ENCODE assay signal across 12 mouse cellular contexts in genomic region chr17:26363853-26364532, GRCm38 (mm10). TPM values are rescaled to one million over a fixed set of nuclear protein-coding genes. Genes with fewer than 3 reads are reported as not detected.
DNase-seq lines count a peak whose midpoint lies in the region; ATAC-seq lines count a peak whose summit lies in the region.
"Had no signal": no experiment of that assay in that cellular context is flagged by ENCODE, and none has a peak within 500 bp of the region (broad histone marks: within the 10 kb centered on the region; RNA-seq: fewer than 3 reads in every experiment).

No protein-coding gene starts in this region.

- H3K27ac ChIP-seq in hindbrain, embryonic 10.5 days = peak overlapping the region; percentile 81
- H3K27ac ChIP-seq in hindbrain, embryonic 16.5 days (ENCODE audit: low read depth, low read length) = no peak overlapping the region; the same call in none of the 2 replicates
- peak overlapping the region; percentile 64 for H3K27ac ChIP-seq in hindbrain, embryonic 12.5 days
- H3K27ac ChIP-seq in stomach, embryonic 14.5 days (ENCODE audit: low read length) = peak overlapping the region; percentile 52; the same call in 1 of the 2 replicates
- H3K27ac ChIP-seq: midbrain, embryonic 12.5 days had no signal

- H3K4me2 ChIP-seq in hindbrain, embryonic 16.5 days (ENCODE audit: low read length) = no peak overlapping the region
- H3K4me2 ChIP-seq in hindbrain, embryonic 12.5 days (replicated peaks) = no peak overlapping the region
- H3K4me2 ChIP-seq in stomach, embryonic 14.5 days (replicated peaks; ENCODE audit: low read depth, low read length) = no peak overlapping the region
- H3K4me2 ChIP-seq: midbrain, embryonic 12.5 days had no signal

- intact Hi-C loops in gastrocnemius, postnatal 14 days (cut with DNase I; ENCODE audit: low total_unique reads) = no loop called here

- WGBS in hindbrain, embryonic 10.5 days = 59% methylated on average over 5 of the region's 5 CpGs
- 44% methylated on average over 5 of the region's 5 CpGs for WGBS in hindbrain, embryonic 16.5 days
- WGBS in hindbrain, embryonic 12.5 days = 51% methylated on average over 5 of the region's 5 CpGs
- 59% methylated on average over 5 of the region's 5 CpGs for WGBS in stomach, embryonic 14.5 days

- DNase-seq in cerebellum, postnatal 10 days = peak; percentile 58
- no peak for DNase-seq in cerebellum, adult 9-11 months
- no peak for DNase-seq in hindbrain, embryonic 10.5 days (ENCODE audit: low spot score)
- DNase-seq in kidney, adult 18-20 months = no peak
- DNase-seq in gastrocnemius, postnatal 14 days = no peak
- DNase-seq: kidney, postnatal 36 days; thymus, adult 2 months had no signal

- H3K4me1 ChIP-seq in hindbrain, embryonic 10.5 days (replicated peaks) = peaks cover 46% of the 10 kb centered on the region
- H3K4me1 ChIP-seq in hindbrain, embryonic 16.5 days (ENCODE audit: control insufficient read depth, insufficient read depth, low read depth, low read length) = peaks cover 20% of the 10 kb centered on the region
- peaks cover 33% of the 10 kb centered on the region for H3K4me1 ChIP-seq in hindbrain, embryonic 12.5 days
- H3K4me1 ChIP-seq in stomach, embryonic 14.5 days (ENCODE audit: control insufficient read depth, insufficient read depth, low read length) = peaks cover 61% of the 10 kb centered on the region

- H3K36me3 ChIP-seq in hindbrain, embryonic 10.5 days = no peaks in the 10 kb centered on the region
- H3K36me3 ChIP-seq in hindbrain, embryonic 16.5 days (ENCODE audit: control insufficient read depth, insufficient read depth, low read length) = no peaks in the 10 kb centered on the region
- H3K36me3 ChIP-seq in hindbrain, embryonic 12.5 days = no peaks in the 10 kb centered on the region
- no peaks in the 10 kb centered on the region for H3K36me3 ChIP-seq in stomach, embryonic 14.5 days (ENCODE audit: control insufficient read depth, insufficient read depth, low read length)
- H3K36me3 ChIP-seq: midbrain, embryonic 12.5 days had no signal

- ATAC-seq in hindbrain, embryonic 16.5 days = no peak
- ATAC-seq in hindbrain, embryonic 12.5 days (ENCODE audit: low FRiP score) = peak; percentile 63; the same call in 1 of the 2 replicates
- ATAC-seq in stomach, embryonic 14.5 days (ENCODE audit: insufficient number of reproducible peaks, insufficient read depth, low FRiP score, low read depth) = no peak
- ATAC-seq: inflammation-experienced regulatory T-cells, adult 6 months had no signal

- no peak overlapping the region for H3K4me3 ChIP-seq in hindbrain, embryonic 10.5 days
- H3K4me3 ChIP-seq in hindbrain, embryonic 16.5 days (ENCODE audit: low read length) = no peak overlapping the region
- H3K4me3 ChIP-seq in hindbrain, embryonic 12.5 days = no peak overlapping the region
- no peak overlapping the region for H3K4me3 ChIP-seq in stomach, embryonic 14.5 days (ENCODE audit: low read depth, low read length)
- H3K4me3 ChIP-seq: midbrain, embryonic 12.5 days had no signal

- no peaks in the 10 kb centered on the region for H3K27me3 ChIP-seq in hindbrain, embryonic 10.5 days (ENCODE audit: insufficient read depth, poor library complexity, severe bottlenecking)
- H3K27me3 ChIP-seq in hindbrain, embryonic 16.5 days (replicated peaks; ENCODE audit: control insufficient read depth, insufficient read depth, low read length) = no peaks in the 10 kb centered on the region
- no peaks in the 10 kb centered on the region; the same call in 1 of the 2 replicates for H3K27me3 ChIP-seq in hindbrain, embryonic 12.5 days
- no peaks in the 10 kb centered on the region for H3K27me3 ChIP-seq in stomach, embryonic 14.5 days (ENCODE audit: control insufficient read depth, insufficient read depth, low read length)

- H3K9ac ChIP-seq in hindbrain, embryonic 16.5 days (ENCODE audit: low read depth, low read length) = no peak overlapping the region
- H3K9ac ChIP-seq in hindbrain, embryonic 12.5 days = no peak overlapping the region
- H3K9ac ChIP-seq in stomach, embryonic 14.5 days (replicated peaks; ENCODE audit: low read depth, low read length) = no peak overlapping the region
- H3K9ac ChIP-seq: midbrain, embryonic 12.5 days had no signal

- no peaks in the 10 kb centered on the region for H3K9me3 ChIP-seq in hindbrain, embryonic 10.5 days
- H3K9me3 ChIP-seq in hindbrain, embryonic 16.5 days (ENCODE audit: control insufficient read depth, low read length) = no peaks in the 10 kb centered on the region
- no peaks in the 10 kb centered on the region for H3K9me3 ChIP-seq in hindbrain, embryonic 12.5 days (replicated peaks)
- H3K9me3 ChIP-seq in stomach, embryonic 14.5 days (ENCODE audit: control insufficient read depth, low read depth, low read length) = no peaks in the 10 kb centered on the region
- H3K9me3 ChIP-seq: midbrain, embryonic 12.5 days had no signal

RNA-seq across cellular contexts. Expression of gene Neurl1b, which starts 50.6 kb away (rescaled TPM):
- 0.07 and 0.16 TPM in 2 replicates for polyA plus RNA-seq in hindbrain, embryonic 10.5 days (2016; fragmentation: Nextera tagmentation; extraction: Ambion mirVana)
- polyA plus RNA-seq in hindbrain, embryonic 16.5 days (2015; fragmentation: Nextera tagmentation; extraction: Ambion mirVana) = 1.9 and 2.2 TPM in 2 replicates
- polyA plus RNA-seq in hindbrain, embryonic 12.5 days (2016; fragmentation: Nextera tagmentation; extraction: Ambion mirVana) = 0.40 and 0.59 TPM in 2 replicates
- polyA plus RNA-seq in stomach, embryonic 14.5 days (2014; fragmentation: Nextera tagmentation; extraction: Ambion mirVana) = 5.0 and 6.0 TPM in 2 replicates
- 1 to 10 TPM; 8.4 TPM for total RNA-seq in gastrocnemius, postnatal 14 days (2021)

Comparison
In these comparisons a context has a peak if more than half of its experiments do, and no peak if none do; other contexts are left out.
1. DNase-seq: peak in cerebellum, postnatal 10 days (2 of 2); none in cerebellum, adult 9-11 months (single experiment), hindbrain, embryonic 10.5 days (single experiment), kidney, adult 18-20 months (single experiment) and gastrocnemius, postnatal 14 days (single experiment).